Mouse (Mus musculus) spleen, adult 12 weeks (tissue): Measurements from ENCODE around the gene Zfp385c.
"Not testable (repeated sequence)": the region's sequence is repeated elsewhere in the genome, so short reads cannot be mapped to it uniquely, and the experiment has no call there.

Experiments
- DNase-seq: peaks from one replicate; pipeline ENCODE4 v3.0.0; 2022; ENCODE audit warnings: low spot score

The Zfp385c gene

GRCm38 (mm10) chr11:100595533-100595932 is 96.7 kb downstream of the Zfp385c start:
- no peak for DNase-seq

GRCm38 (mm10) chr11:100594608-100595007 is 97.6 kb downstream of the Zfp385c start:
- DNase-seq: no peak

GRCm38 (mm10) chr11:100592346-100593046 is 99.8 kb downstream of the Zfp385c start:
- no peak for DNase-seq

- no peak for DNase-seq
These were observed 103.8 kb downstream of the Zfp385c start for GRCm38 (mm10) chr11:100588462-100588861.

GRCm38 (mm10) chr11:100585148-100585547 is 107.1 kb downstream of the Zfp385c start:
- DNase-seq: no peak

GRCm38 (mm10) chr11:100584561-100584961 is 107.7 kb downstream of the Zfp385c start:
- no peak for DNase-seq

- no peak for DNase-seq
These were observed 109.4 kb downstream of the Zfp385c start for GRCm38 (mm10) chr11:100582836-100583235.

GRCm38 (mm10) chr11:100582413-100582812 is 109.8 kb downstream of the Zfp385c start:
- not testable (repeated sequence) for DNase-seq

GRCm38 (mm10) chr11:100581756-100582155 is 110.5 kb downstream of the Zfp385c start:
- DNase-seq: no peak

GRCm38 (mm10) chr11:100580275-100580674 is 112.0 kb downstream of the Zfp385c start:
- DNase-seq: no peak

GRCm38 (mm10) chr11:100579116-100579799 is 113.0 kb downstream of the Zfp385c start:
- no peak for DNase-seq

- DNase-seq: no peak
These were observed 114.2 kb downstream of the Zfp385c start for GRCm38 (mm10) chr11:100577852-100578599.
